Mouse (Mus musculus) heart, adult 18-20 months (tissue): Measurements from ENCODE around the gene Usp46. TPM values are rescaled to one million over a fixed set of nuclear protein-coding genes. Genes with fewer than 3 reads are reported as not detected.

Source experiments
- DNase-seq, 2 experiments: peaks; one replicate each; pipeline ENCODE4 v3.0.0; 2021 to 2022; ENCODE audit warnings: mixed read lengths in 1 of 2
- long read RNA-seq, 2 experiments: library from polyadenylated mRNA; stranded (forward); transcript quantifications; one replicate each; pipeline ENCODE4 v2.0.0; 2021
- total RNA-seq, 2 experiments: library from RNA; stranded (reverse); gene quantifications; 2 replicates each; pipeline ENCODE4 v1.2.3; 2021

The Usp46 gene
- 10 to 100 TPM; 34.8 to 38.2 TPM for total RNA-seq
- long read RNA-seq, experiment 1, full-length matches to known transcripts, result 9 of 23 reads
- long read RNA-seq, experiment 1, partial matches to known transcripts, result 1 of 23 reads
- long read RNA-seq, experiment 1, other reads (novel, unspliced or antisense), result 13 of 23 reads
- long read RNA-seq, experiment 2, full-length matches to known transcripts, result 2 of 8 reads
- long read RNA-seq, experiment 2, partial matches to known transcripts, result 1 of 8 reads
- long read RNA-seq, experiment 2, other reads (novel, unspliced or antisense), result 5 of 8 reads

GRCm38 (mm10) chr5:74067831-74068713 lies at the start of gene Usp46:
Gene Usp46 (minus strand): TSS chr5:74068431.
- peak; percentile 91 to 92 for DNase-seq

GRCm38 (mm10) chr5:74113961-74114689 lies 45.9 kb upstream of the Usp46 start:
- DNase-seq, result no peak

DNA sequence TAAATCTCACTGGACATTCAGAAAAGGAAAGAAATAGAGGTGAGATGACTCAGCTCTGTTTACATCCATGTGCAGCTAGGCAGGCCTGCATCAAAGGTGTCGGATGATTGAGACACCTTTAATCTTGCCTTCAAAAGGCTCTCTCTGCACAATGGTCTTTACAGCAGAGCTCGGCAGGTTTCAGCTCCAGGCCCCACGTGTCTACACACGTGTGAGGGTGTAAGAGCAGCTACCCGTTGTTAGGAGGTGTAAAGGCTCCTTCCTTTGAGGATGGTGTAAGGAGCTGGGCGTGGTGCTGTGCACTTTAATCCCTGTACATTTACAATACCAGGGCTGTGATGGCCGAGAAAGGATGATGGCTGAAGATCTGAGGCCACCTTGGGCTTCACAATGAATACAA lies 37.2 kb upstream of the Usp46 start:
- DNase-seq, result no peak

- DNase-seq, result no peak
These were observed 33.5 kb upstream of the Usp46 start for GRCm38 (mm10) chr5:74101761-74102160.

- DNase-seq, result no peak
These were observed 30.8 kb upstream of the Usp46 start for GRCm38 (mm10) chr5:74099046-74099445.

DNA sequence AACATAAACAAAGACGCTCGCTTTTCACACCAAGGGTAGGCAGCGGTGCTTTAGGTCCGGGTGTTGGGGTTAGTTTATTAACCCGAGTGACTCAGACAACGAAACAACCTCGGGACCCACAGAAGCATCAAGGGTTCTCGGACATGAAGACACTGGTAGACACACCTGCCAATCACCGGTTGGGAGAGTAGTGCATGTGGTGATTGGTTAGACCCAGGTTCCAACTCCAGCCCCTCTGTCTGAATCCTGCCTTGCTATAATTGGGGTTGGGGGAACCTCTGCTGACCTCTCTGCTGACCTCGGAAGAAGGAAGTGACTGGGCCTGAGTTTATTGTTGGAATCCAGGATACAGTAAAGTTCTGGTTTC lies 29.6 kb upstream of the Usp46 start:
- DNase-seq, result no peak

GRCm38 (mm10) chr5:74097116-74097853 lies 29.1 kb upstream of the Usp46 start:
- DNase-seq, result no peak

DNA sequence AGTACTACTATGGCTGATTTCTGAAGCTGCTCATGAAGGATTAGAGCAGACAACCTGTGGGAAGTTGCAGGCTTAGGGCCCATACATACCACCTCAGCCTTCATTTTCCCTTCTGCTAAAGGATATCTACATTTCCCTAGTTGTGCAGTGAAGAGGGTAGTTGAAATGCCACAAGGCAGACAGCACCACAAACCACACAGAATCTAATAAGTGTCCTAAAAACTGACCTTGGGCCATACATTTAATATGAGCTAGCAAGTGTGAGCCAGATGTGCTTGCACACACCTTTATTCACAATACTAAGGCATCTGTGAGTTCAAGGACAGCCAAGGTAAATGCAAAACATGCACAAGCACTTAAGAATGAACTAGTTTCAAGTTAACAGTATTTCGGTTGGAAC lies 27.8 kb upstream of the Usp46 start:
- DNase-seq, result no peak

- no peak for DNase-seq
These were observed 27.4 kb upstream of the Usp46 start for GRCm38 (mm10) chr5:74095611-74096010.

- no peak for DNase-seq
These were observed 26.7 kb upstream of the Usp46 start for GRCm38 (mm10) chr5:74094841-74095437.

- peak in 1 of 2 experiments; percentile 16 for DNase-seq
These were observed 25.6 kb upstream of the Usp46 start for GRCm38 (mm10) chr5:74093556-74094428.

DNA sequence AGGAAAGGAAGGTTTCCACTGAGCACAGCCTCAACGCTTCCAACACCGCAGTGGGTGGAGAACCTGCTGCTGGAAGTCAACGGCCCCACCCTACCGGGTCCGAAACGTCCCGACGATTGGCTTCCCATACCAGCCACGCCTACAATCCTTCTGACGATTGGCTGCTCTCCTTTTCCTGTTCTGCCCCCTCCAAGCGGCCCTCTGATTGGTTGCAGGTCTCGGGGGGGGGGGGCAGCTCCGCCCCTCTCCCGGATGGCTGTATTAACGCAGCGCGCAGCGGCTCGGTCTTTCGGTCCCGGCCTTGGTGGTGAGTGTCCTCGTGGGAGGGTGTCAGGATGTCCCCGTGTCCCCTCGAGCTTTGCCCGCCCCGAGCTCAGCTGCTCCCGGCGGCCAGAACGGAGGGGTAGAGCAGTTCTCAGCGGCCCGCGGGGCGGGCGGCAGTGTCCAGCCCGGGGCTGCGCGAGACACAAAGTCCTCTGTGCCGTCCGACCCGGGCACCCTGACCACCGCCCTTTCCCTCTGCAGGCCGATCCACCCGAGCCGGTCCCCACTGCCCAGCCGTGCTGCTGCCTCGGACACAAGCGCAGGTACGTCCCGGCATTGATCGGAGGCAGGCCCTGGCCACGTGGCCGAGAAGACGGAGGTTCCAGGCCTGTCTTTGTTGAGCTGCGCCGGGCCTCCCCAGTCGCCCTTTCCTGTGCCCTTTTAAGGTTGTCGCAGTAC lies 24.8 kb upstream of the Usp46 start:
- DNase-seq, result peak; percentile 93 to 98

DNA sequence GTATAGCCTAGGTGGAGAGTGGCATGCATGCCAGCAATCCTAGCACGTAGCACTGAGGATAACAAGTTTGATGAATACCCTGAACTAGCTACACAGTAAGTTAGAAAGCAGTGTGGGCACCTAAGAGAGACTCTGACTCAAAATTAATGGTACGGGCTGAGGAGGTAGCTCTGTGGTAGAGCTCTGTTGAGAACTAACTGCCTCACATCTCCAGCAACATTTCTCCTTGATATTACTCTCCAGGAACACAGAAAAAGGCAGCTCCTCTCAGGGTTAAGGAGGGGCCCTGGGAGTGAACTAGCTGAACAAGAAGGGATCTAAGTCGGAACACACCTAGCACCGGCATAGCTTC lies 24.2 kb upstream of the Usp46 start:
- DNase-seq, result no peak

GRCm38 (mm10) chr5:74089643-74090042 lies 21.4 kb upstream of the Usp46 start:
- DNase-seq, result no peak

DNA sequence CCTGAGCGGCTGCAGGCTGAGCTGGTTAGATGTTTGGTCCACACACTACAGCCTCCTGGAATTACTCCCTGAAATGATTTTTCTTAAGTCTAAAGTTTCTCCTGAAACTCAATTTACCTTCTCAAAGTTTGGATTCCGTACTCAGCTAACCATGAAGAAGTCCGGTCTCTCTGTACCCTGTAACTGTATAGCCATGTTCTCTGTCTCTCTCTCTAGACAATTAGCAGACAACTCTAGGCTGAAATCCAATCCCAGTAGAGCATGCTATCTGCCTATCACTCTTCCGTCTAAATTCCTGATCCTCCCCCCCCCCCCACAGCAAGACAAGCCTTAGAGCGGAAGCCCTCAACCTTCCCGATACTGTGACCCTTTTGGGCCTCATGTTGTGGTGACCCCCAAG lies 13.5 kb upstream of the Usp46 start:
- DNase-seq, result no peak

- DNase-seq, result no peak
These were observed 10.8 kb upstream of the Usp46 start for GRCm38 (mm10) chr5:74078861-74079615.

DNA sequence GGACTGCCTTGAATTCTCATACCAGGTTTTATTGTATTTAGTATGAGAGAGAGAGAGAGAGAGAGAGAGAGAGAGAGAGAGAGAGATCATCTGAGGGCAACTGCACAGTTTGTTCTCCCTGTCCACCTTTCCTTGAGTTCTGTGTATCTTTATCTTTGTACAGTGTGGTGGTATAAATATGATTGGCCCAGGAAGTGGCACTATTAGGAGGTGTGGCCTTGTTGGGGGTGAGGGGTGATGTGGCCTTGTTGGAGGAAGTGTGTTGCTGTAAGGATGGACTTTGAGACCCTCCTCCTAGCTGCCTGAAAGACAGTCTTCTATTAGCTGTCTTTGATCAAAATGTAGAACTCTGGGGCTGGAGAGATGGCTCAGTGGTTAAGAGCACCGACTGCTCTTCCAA lies 10.2 kb upstream of the Usp46 start:
- DNase-seq, result no peak

GRCm38 (mm10) chr5:74077959-74078358 lies 9.7 kb upstream of the Usp46 start:
- no peak for DNase-seq

GRCm38 (mm10) chr5:74076759-74077158 lies 8.5 kb upstream of the Usp46 start:
- no peak for DNase-seq
